ENCODE assay signal across 9 mouse cellular contexts in genomic region chr2:33689880-33690462, GRCm38 (mm10). TPM values are rescaled to one million over a fixed set of nuclear protein-coding genes. Genes with fewer than 3 reads are reported as not detected.
A peak's percentile ranks its signal among the peaks of the same experiment; 100 is the strongest.
DNase-seq lines count a peak whose midpoint lies in the region; ATAC-seq and TF ChIP-seq lines count a peak whose summit lies in the region.
"Had no signal": no experiment of that assay in that cellular context is flagged by ENCODE, and none has a peak within 500 bp of the region (broad histone marks: within the 10 kb centered on the region; RNA-seq: fewer than 3 reads in every experiment).

No protein-coding gene starts in this region.

- ATAC-seq in heart, postnatal 0 days (ENCODE audit: insufficient read depth, low read depth), result peak; percentile 33; the same call in 1 of the 2 replicates
- ATAC-seq in forebrain, embryonic 15.5 days (replicated peaks), result peak; percentile 35; the same call in 1 of the 2 replicates
- ATAC-seq in stomach, embryonic 14.5 days (ENCODE audit: insufficient number of reproducible peaks, insufficient read depth, low FRiP score, low read depth), result 0 out of 2 replicates have a peak, but pooled peaks have one; percentile 10

- H3K36me3 ChIP-seq in heart, postnatal 0 days (replicated peaks; ENCODE audit: control insufficient read depth, insufficient read depth, low read length), result no peaks in the 10 kb centered on the region
- no peaks in the 10 kb centered on the region for H3K36me3 ChIP-seq in forebrain, embryonic 15.5 days
- H3K36me3 ChIP-seq in stomach, embryonic 14.5 days (ENCODE audit: control insufficient read depth, insufficient read depth, low read length), result no peaks in the 10 kb centered on the region

- no peak overlapping the region for H3K27ac ChIP-seq in heart, postnatal 0 days (ENCODE audit: low read depth)
- no peak overlapping the region for H3K27ac ChIP-seq in forebrain, embryonic 15.5 days (replicated peaks)
- H3K27ac ChIP-seq in stomach, embryonic 14.5 days (ENCODE audit: low read length), result no peak overlapping the region

- no peak overlapping the region for H3K4me3 ChIP-seq in heart, postnatal 0 days (ENCODE audit: low read depth, low read length)
- H3K4me3 ChIP-seq in forebrain, embryonic 15.5 days, result no peak overlapping the region
- H3K4me3 ChIP-seq in stomach, embryonic 14.5 days (ENCODE audit: low read depth, low read length), result no peak overlapping the region

- no peak overlapping the region for H3K4me2 ChIP-seq in heart, postnatal 0 days (ENCODE audit: low read depth, low read length)
- no peak overlapping the region for H3K4me2 ChIP-seq in forebrain, embryonic 15.5 days (replicated peaks)
- H3K4me2 ChIP-seq in stomach, embryonic 14.5 days (replicated peaks; ENCODE audit: low read depth, low read length), result no peak overlapping the region

- no peak for TF ChIP-seq EP300 in heart, postnatal 0 days (IDR thresholded peaks at IDR 0.05; ENCODE audit: low read depth)

- H3K9me3 ChIP-seq in heart, postnatal 0 days (replicated peaks; ENCODE audit: control insufficient read depth, low read length), result peaks cover 5% of the 10 kb centered on the region; the same call in 1 of the 2 replicates
- H3K9me3 ChIP-seq in forebrain, embryonic 15.5 days, result no peaks in the 10 kb centered on the region
- peaks cover 4% of the 10 kb centered on the region; the same call in 1 of the 2 replicates for H3K9me3 ChIP-seq in stomach, embryonic 14.5 days (ENCODE audit: control insufficient read depth, low read depth, low read length)

- H3K27me3 ChIP-seq in heart, postnatal 0 days (ENCODE audit: control insufficient read depth, insufficient read depth, low read length), result peaks cover 22% of the 10 kb centered on the region; the same call in 1 of the 2 replicates
- no peaks in the 10 kb centered on the region for H3K27me3 ChIP-seq in forebrain, embryonic 15.5 days
- H3K27me3 ChIP-seq in stomach, embryonic 14.5 days (ENCODE audit: control insufficient read depth, insufficient read depth, low read length), result no peaks in the 10 kb centered on the region

- TF ChIP-seq CTCF in heart, postnatal 0 days (IDR thresholded peaks at IDR 0.05; ENCODE audit: low read depth), result peak; percentile 55

- H3K9ac ChIP-seq in heart, postnatal 0 days (replicated peaks; ENCODE audit: low read depth, low read length), result no peak overlapping the region
- H3K9ac ChIP-seq in forebrain, embryonic 15.5 days (replicated peaks), result no peak overlapping the region
- H3K9ac ChIP-seq in stomach, embryonic 14.5 days (replicated peaks; ENCODE audit: low read depth, low read length), result no peak overlapping the region

- no peak for DNase-seq in heart, postnatal 0 days (ENCODE audit: low spot score)
- DNase-seq in heart, adult 8-10 months (ENCODE audit: low spot score), result no peak
- DNase-seq in 416B (ENCODE audit: low read depth) (peak; percentile 35), R1 (ENCODE audit: low read depth, low spot score) (peak; percentile 77)
- DNase-seq in lung, postnatal 4 days, result peak; percentile 41 to 63
- no peak for DNase-seq in left cerebral cortex, adult 11 months (ENCODE audit: low spot score)

- WGBS in heart, postnatal 0 days, result 25% methylated on average over 9 of the region's 9 CpGs
- WGBS in forebrain, embryonic 15.5 days, result 29% methylated on average over 9 of the region's 9 CpGs
- WGBS in stomach, embryonic 14.5 days, result 30% methylated on average over 9 of the region's 9 CpGs

- no peaks in the 10 kb centered on the region for H3K4me1 ChIP-seq in heart, postnatal 0 days (ENCODE audit: control insufficient read depth, insufficient read depth)
- peaks cover 11% of the 10 kb centered on the region for H3K4me1 ChIP-seq in forebrain, embryonic 15.5 days
- H3K4me1 ChIP-seq in stomach, embryonic 14.5 days (ENCODE audit: control insufficient read depth, insufficient read depth, low read length), result no peaks in the 10 kb centered on the region

RNA-seq across cellular contexts. Expression of gene Lmx1b, which starts 49.7 kb away (rescaled TPM):
- not detected in 2 replicates for total RNA-seq in heart, postnatal 0 days (2014; rRNA removed; ENCODE audit: low replicate concordance)
- polyA plus RNA-seq in heart, postnatal 0 days (2015; fragmentation: Nextera tagmentation; extraction: Ambion mirVana), result not detected in 2 replicates
- total RNA-seq in heart, adult 8-10 months (2022), result under 1 TPM; 0.09 to 0.41 (median 0.10) TPM
- polyA plus RNA-seq in forebrain, embryonic 15.5 days (2015; fragmentation: Nextera tagmentation; extraction: Ambion mirVana), result 0.06 and 0.13 TPM in 2 replicates
- polyA plus RNA-seq in stomach, embryonic 14.5 days (2014; fragmentation: Nextera tagmentation; extraction: Ambion mirVana), result not detected in 2 replicates
- polyA plus RNA-seq: stomach, embryonic 16.5 days had no signal

Comparison
In these comparisons a context has a peak if more than half of its experiments do, and no peak if none do; other contexts are left out.
1. DNase-seq: peak in 416B (single experiment), R1 (single experiment) and lung, postnatal 4 days (2 of 2); none in heart, postnatal 0 days (single experiment), heart, adult 8-10 months (single experiment) and left cerebral cortex, adult 11 months (single experiment).
2. Peak in every context shown above with its lines, with median percentiles within 50 percentile points of each other: ATAC-seq.